Comparison of ENCODE assay signal across 19 mouse cellular contexts in genomic region chr5:12937052-12937451, GRCm38 (mm10).
DNase-seq lines count a peak whose midpoint lies in the region; ATAC-seq and TF ChIP-seq lines count a peak whose summit lies in the region.
"Had no signal": no experiment of that assay in that cellular context is flagged by ENCODE, and none has a peak within 500 bp of the region (broad histone marks: within the 10 kb centered on the region; RNA-seq: fewer than 3 reads in every experiment).

No protein-coding gene starts in this region.

- no peak overlapping the region for H3K27ac ChIP-seq in embryonic facial prominence, embryonic 14.5 days (replicated peaks; ENCODE audit: low read depth, low read length)
- no peak overlapping the region for H3K27ac ChIP-seq in embryonic facial prominence, embryonic 10.5 days (replicated peaks)
- no peak overlapping the region for H3K27ac ChIP-seq in kidney, adult 2 months (ENCODE audit: insufficient read depth, low read depth, low read length)
- no peak overlapping the region for H3K27ac ChIP-seq in kidney, embryonic 14.5 days (ENCODE audit: low read depth, low read length)
- H3K27ac ChIP-seq: left cerebral cortex, adult 2 months; liver, embryonic 12.5 days; lung, embryonic 15.5 days had no signal

- no peak for TF ChIP-seq POLR2A in kidney, adult 2 months (IDR thresholded peaks at IDR 0.05; ENCODE audit: low read depth, low read length)

- 0 out of 2 replicates have a peak, but pooled peaks have one; percentile 41 for ATAC-seq in embryonic facial prominence, embryonic 14.5 days (ENCODE audit: low read depth)
- no peak for ATAC-seq in kidney, embryonic 14.5 days (ENCODE audit: low FRiP score, low TSS enrichment)
- ATAC-seq in activated CD4-positive, CD25-positive, alpha-beta regulatory T cell, adult 4 months = no peak
- ATAC-seq: forebrain, embryonic 14.5 days; hindbrain, embryonic 16.5 days; liver, embryonic 12.5 days; midbrain, embryonic 16.5 days had no signal

- H3K4me1 ChIP-seq in embryonic facial prominence, embryonic 14.5 days (ENCODE audit: control insufficient read depth, insufficient read depth, low read length) = no peaks in the 10 kb centered on the region
- H3K4me1 ChIP-seq in embryonic facial prominence, embryonic 10.5 days = no peaks in the 10 kb centered on the region
- H3K4me1 ChIP-seq in kidney, adult 2 months (ENCODE audit: control insufficient read depth, insufficient read depth, low read length) = no peaks in the 10 kb centered on the region
- H3K4me1 ChIP-seq in kidney, embryonic 14.5 days (ENCODE audit: control insufficient read depth, insufficient read depth, low read length) = no peaks in the 10 kb centered on the region
- H3K4me1 ChIP-seq: liver, embryonic 12.5 days; lung, embryonic 15.5 days had no signal

- H3K9me3 ChIP-seq in embryonic facial prominence, embryonic 14.5 days (ENCODE audit: control insufficient read depth, low read length) = no peaks in the 10 kb centered on the region
- H3K9me3 ChIP-seq in embryonic facial prominence, embryonic 10.5 days = no peaks in the 10 kb centered on the region
- no peaks in the 10 kb centered on the region for H3K9me3 ChIP-seq in kidney, embryonic 14.5 days (ENCODE audit: control insufficient read depth, low read length)
- H3K9me3 ChIP-seq: liver, embryonic 12.5 days; lung, embryonic 15.5 days had no signal

- peak; percentile 13 for DNase-seq in embryonic facial prominence, embryonic 14.5 days (ENCODE audit: low spot score)
- DNase-seq in embryonic facial prominence, embryonic 10.5 days (ENCODE audit: low spot score) = no peak
- peak; percentile 12 for DNase-seq in kidney, adult 2 months
- peak; percentile 12 for DNase-seq in R1 (ENCODE audit: low read depth, low spot score)
- peak; percentile 14 for DNase-seq in kidney, postnatal 14 days
- no peak for DNase-seq in testis, postnatal 14 days (ENCODE audit: low spot score)
- DNase-seq: adrenal gland, postnatal 25 days; cerebellum, adult 9-10 months; heart, postnatal 10 days; retina, postnatal 1 day; thymus, adult 2 months had no signal

- no peak overlapping the region for H3K4me2 ChIP-seq in embryonic facial prominence, embryonic 14.5 days (ENCODE audit: low read depth, low read length)
- H3K4me2 ChIP-seq in kidney, embryonic 14.5 days (replicated peaks; ENCODE audit: low read depth, low read length) = no peak overlapping the region
- H3K4me2 ChIP-seq: liver, embryonic 12.5 days; lung, embryonic 15.5 days had no signal

- no peak overlapping the region for H3K4me3 ChIP-seq in embryonic facial prominence, embryonic 14.5 days (ENCODE audit: low read depth, low read length)
- H3K4me3 ChIP-seq in embryonic facial prominence, embryonic 10.5 days = no peak overlapping the region
- no peak overlapping the region for H3K4me3 ChIP-seq in kidney, adult 2 months (ENCODE audit: insufficient read depth, low read depth, low read length)
- H3K4me3 ChIP-seq in kidney, embryonic 14.5 days (ENCODE audit: low read length) = no peak overlapping the region
- H3K4me3 ChIP-seq: left cerebral cortex, adult 2 months; liver, embryonic 12.5 days; lung, embryonic 15.5 days had no signal

- no peak overlapping the region for H3K9ac ChIP-seq in embryonic facial prominence, embryonic 14.5 days (ENCODE audit: low read depth, low read length)
- no peak overlapping the region for H3K9ac ChIP-seq in kidney, embryonic 14.5 days (ENCODE audit: low read depth, low read length)
- H3K9ac ChIP-seq: liver, embryonic 12.5 days; lung, embryonic 15.5 days had no signal

- H3K27me3 ChIP-seq in embryonic facial prominence, embryonic 14.5 days (replicated peaks; ENCODE audit: control insufficient read depth, insufficient read depth, low read length) = no peaks in the 10 kb centered on the region
- no peaks in the 10 kb centered on the region for H3K27me3 ChIP-seq in embryonic facial prominence, embryonic 10.5 days (replicated peaks; ENCODE audit: low read depth, poor library complexity, severe bottlenecking)
- no peaks in the 10 kb centered on the region for H3K27me3 ChIP-seq in kidney, adult 2 months (replicated peaks; ENCODE audit: control insufficient read depth, insufficient read depth, low read length)
- no peaks in the 10 kb centered on the region for H3K27me3 ChIP-seq in kidney, embryonic 14.5 days (ENCODE audit: control insufficient read depth, insufficient read depth, low read length)
- H3K27me3 ChIP-seq: liver, embryonic 12.5 days; lung, embryonic 15.5 days had no signal

- TF ChIP-seq CTCF in kidney, adult 2 months (conservative IDR thresholded peaks at IDR 0.05; ENCODE audit: insufficient read depth, insufficient read length, low read depth, low read length) = no peak

- H3K36me3 ChIP-seq in embryonic facial prominence, embryonic 14.5 days (ENCODE audit: control insufficient read depth, insufficient read depth, low read length) = no peaks in the 10 kb centered on the region
- H3K36me3 ChIP-seq in embryonic facial prominence, embryonic 10.5 days (replicated peaks) = no peaks in the 10 kb centered on the region
- H3K36me3 ChIP-seq in kidney, adult 2 months (ENCODE audit: control insufficient read depth, insufficient read depth, low read length) = no peaks in the 10 kb centered on the region
- H3K36me3 ChIP-seq in kidney, embryonic 14.5 days (ENCODE audit: control insufficient read depth, insufficient read depth, low read length) = no peaks in the 10 kb centered on the region
- H3K36me3 ChIP-seq: liver, embryonic 12.5 days; lung, embryonic 15.5 days had no signal

- 65% methylated on average over 5 of the region's 5 CpGs for WGBS in embryonic facial prominence, embryonic 14.5 days
- WGBS in embryonic facial prominence, embryonic 10.5 days = 84% methylated on average over 5 of the region's 5 CpGs
- 46% methylated on average over 5 of the region's 5 CpGs for WGBS in kidney, adult 2 months
- WGBS in kidney, embryonic 14.5 days = 56% methylated on average over 5 of the region's 5 CpGs

Comparison
In these comparisons a context has a peak if more than half of its experiments do, and no peak if none do; other contexts are left out.
1. DNase-seq: peak in embryonic facial prominence, embryonic 14.5 days (single experiment), kidney, adult 2 months (single experiment), R1 (single experiment) and kidney, postnatal 14 days (single experiment); none in embryonic facial prominence, embryonic 10.5 days (single experiment) and testis, postnatal 14 days (single experiment).